Mouse (Mus musculus) embryo, embryonic 9.5 days (tissue): ENCODE data around the gene Bag3.
"Not testable (repeated sequence)": the region's sequence is repeated elsewhere in the genome, so short reads cannot be mapped to it uniquely, and the experiment has no call there.

Experiments used
- DNase-seq: peaks from one replicate; pipeline ENCODE4 v3.0.0-alpha.2; 2017; ENCODE audit errors: extremely low spot score

Bag3 gene

DNA sequence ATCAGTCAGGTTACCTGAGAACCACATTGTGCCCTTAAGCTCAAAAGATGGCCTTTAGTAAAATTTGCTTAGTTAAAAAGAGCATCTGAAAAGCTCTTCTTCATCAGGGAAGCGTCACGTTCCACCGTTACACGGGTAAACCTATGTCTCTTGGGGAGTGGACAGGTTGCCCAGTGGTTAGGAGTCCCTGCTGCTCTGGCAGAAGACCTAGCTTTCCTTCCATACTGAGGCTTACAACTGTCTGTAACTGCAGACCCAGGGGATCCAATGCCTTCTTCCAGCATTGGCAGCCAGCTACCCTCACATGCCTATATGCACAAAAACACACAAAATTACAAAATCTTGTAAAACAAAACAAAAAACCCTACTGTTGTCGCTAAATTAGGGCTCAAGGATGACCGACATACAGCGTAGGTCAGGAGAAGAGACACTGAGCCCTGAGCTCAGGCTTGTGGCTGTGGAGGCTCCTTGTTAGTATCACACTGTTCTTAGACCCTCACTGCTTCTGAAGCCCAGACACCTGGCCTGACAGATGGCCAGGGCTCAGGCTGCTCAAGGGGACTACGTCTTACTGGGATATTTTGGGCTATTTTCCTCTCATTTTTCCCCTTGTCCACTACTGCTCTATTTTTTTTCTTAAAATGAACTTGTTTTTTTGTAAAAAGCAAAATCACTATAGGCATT lies 44.3 kb downstream of the Bag3 start:
- DNase-seq = no peak

DNA sequence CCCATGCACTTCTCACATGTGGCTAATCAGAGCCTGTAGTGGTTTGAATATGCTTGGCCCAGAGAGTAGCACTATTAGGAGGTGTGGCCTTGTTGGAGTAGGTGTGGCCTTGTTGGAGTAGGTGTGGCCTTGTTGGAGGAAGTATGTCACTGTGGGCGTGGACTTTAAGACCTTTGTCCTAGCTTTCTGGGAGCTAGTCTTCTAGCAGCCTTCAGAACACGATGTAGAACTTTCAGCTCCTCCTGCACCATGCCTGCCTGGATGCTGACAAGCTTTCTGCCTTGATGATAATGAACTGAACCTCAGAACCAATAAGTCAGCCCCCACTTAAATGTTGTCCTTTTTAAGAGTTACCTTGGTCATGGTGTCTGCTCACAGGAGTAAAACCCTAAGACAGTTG lies 46.0 kb downstream of the Bag3 start:
- not testable (repeated sequence) for DNase-seq

DNA sequence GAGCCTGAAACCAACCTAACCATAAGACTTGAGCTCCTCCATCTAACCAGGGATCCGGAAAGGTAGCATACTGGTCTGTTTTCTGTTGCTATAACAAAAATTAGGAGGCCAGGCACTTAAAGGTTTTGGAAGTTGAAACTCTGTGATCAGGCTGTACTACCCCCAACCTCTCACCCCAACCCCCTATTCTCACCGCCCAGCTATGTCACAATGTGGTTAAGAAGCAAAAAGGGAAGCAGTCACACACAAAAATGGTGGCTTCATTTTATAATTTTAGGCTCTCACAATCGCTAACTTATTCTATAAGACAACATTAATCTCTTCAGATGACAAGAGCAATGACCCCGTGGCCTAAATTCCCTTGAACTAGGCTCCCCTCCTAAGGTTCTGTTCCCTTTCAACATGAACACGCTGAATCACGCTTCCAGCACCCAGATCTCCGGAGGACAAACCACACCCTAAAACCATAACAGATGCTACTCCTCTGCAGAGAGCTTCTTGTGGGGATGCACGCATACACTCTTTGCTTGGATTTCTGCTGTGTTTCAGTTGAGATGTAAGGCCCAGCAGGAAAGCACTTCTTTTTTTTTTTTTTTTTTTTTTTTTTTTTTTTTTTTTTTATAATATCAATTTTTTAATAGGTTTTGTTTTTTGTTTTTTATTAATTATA lies 46.7 kb downstream of the Bag3 start:
- DNase-seq = no peak

DNA sequence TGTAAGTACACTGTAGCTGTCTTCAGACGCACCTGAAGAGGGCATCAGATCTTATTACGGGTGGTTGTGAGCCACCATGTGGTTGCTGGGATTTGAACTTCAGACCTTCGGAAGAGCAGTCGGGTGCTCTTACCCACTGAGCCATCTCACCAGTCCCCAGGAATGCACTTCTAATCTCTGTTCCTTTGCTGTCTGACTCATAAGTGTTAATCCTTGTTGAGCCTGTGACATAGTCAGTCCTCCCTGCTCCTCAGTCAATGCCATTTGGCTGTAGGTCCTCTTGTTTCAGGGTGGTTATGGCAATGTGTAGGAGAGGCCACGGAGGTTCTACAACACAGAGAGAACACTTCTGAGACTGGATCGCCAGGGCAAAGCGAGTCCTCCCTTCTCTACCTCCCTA lies 47.2 kb downstream of the Bag3 start:
- DNase-seq = not testable (repeated sequence)

DNA sequence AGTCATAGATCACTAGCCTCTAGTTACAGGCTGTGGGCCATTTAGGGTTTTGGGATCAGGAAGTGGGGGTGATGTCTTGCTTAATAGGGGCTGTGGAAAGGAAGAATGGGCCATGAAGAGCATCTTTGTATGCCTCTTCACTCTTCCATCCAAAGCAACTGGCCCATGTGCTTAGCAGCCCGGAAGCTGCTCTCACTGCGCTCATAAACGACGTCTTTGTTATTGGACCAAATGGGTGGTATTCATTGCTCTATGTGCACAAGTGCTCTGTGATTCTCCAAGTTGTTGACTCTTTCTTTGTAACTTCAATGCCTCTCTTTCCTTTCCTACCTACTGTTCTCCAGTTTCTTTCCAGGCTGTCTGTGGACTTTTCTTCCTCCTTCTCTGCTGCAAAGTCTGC lies 48.6 kb downstream of the Bag3 start:
- no peak for DNase-seq

DNA sequence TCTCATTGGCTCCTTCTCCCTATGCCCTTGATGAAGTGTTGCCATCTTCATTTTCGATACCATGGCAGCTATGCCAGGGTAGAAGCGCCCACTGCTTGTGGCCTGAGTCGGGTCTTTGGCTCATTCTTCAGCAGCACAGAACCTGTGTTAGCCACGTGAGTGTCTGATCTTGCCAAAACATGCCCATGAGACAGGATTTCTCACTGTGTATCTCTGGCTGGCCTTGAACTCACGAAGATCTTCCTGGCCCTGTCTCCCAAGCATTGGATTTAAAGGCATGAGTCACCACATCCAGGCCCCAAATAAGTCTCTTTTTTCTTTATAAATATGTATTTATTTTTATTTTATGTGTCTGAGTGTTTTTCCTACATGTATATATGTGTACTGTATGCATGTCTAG lies 51.8 kb downstream of the Bag3 start:
- no peak for DNase-seq

DNA sequence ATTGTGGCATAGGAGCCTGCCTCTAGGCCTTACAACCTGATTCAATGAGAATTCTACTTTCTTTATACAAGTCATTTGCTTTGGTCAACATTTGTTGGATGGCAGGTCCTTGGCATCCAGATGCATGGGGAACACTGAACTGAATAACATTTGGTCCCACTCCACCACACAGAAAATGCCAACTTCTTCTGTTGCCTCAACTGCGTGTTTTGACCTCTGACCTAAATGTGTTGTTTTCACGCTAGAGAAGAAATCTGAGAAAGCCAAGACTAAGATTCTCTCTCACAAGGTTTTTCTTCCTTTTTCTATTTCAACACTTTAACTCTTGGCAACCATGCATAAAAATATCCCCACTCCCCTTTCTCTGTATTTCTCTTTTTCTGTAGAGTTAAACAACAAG lies 52.4 kb downstream of the Bag3 start:
- DNase-seq = no peak

DNA sequence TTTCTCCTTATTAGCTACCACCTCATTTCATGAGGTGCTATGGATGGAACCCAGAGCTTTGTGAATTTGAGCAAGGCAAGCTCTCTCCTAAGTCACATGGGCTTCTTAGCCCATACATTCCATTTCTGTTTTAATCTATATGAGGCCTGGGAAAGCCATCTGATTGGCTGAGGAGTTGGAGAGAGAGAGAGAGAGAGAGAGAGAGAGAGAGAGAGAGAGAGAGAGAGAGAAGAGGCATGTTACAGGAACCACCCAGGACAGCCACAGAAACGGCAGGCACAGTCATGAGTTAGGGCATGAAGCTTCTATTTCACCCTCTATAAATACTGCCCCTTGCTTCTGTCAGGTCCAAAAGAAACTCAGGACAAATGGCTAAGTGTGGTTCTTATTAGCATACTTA lies 54.2 kb downstream of the Bag3 start:
- DNase-seq = no peak

DNA sequence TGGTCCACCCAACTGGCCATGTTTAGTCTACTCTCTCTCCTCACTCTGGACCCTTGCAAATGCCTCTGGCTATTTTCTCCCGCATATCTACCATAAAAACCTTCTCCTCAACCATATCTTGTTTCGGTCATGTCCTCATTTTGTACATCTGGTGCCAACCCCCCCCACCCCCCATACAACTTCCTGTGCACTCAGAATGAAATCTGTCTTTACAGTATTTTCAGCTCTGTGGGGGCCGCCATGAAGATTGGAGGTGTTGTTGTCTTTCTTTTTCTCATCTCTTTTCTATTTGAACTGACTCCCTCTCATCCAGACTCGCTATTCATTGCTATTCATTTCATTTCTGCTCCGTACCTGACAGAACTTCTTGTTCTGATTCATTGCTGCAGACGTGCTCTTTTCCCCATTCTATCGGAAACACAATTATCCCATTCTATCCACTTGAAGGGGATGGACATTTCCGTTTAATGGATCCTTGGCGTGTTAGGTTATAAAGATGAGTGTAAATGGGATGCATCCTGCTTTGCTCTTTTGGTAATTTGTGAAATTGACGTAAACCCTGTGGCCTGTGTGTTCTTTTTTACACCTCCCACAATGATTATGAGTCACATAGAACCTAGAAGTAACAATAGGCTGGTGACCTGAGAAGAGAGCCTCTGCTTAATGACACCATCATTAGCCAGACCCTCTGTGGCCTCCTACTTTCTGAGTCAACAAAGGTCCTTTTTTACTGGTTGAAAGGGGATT lies 55.0 kb downstream of the Bag3 start:
- no peak for DNase-seq

DNA sequence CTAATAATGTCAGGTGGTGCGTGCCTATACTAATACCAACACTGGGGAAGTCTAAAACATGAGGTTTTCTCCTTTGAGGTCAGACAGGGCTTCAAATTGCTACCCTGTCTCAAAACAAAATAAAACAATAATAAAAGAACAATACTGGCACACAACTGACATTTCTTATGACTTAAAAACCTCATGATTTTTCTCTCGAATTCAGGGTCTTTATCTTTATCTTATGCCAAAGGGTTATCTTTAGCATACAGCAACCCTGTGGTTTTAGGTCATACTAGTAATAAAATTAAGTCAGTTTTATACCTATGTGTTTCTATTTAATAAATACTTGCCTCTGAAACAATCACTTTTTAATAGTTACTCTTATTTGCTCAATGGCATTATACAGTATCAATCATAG lies 56.0 kb downstream of the Bag3 start:
- DNase-seq = no peak

DNA sequence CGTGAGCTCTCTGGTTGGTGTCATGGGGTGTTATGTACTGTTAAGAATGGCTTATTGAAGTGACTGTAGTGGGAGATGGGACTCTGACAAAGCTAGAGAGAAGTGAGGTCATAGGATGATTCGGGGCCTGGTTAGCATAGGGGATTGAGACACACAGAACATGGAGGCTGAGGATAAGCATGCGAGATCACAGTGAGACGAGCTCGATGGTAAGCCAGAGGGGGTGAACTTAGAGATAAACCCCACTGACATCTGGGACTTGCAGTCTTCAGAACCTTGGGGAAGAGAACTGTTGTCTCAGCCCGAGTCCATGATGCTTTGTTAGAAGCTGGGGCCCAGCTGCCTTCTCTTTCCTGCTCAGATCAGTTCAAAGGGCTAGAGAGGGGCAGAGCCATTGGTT lies 56.9 kb downstream of the Bag3 start:
- no peak for DNase-seq

DNA sequence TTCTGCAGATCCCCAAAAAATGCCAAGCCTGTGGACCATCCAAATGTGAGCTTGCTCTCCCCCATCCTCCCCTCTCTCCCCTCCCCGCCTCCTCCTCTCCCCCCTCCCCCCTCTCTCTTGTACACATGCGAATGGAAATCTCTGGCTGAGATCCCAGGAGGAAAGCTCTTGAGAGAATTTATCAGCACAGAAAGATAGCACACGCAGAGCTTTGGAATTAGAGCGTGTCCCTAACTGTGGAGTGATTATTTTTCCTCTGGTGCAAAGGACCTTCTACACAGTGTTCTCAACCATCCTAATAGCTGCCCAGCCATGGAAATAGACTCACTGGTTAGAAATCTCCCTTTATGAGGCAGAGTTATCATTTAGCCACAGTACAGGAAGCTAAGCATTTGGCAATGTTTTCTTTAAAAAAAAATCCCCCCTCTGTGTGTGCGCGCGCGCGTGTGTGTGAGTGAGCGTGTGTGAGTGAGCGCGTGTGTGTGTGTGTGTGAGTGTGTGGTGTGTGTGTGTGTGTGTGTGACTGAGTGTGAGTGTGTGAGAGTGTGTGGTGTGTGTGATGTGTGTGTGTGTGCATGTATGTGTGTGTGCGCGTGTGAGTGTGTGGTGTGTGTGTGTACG lies 58.6 kb downstream of the Bag3 start:
- no peak for DNase-seq

DNA sequence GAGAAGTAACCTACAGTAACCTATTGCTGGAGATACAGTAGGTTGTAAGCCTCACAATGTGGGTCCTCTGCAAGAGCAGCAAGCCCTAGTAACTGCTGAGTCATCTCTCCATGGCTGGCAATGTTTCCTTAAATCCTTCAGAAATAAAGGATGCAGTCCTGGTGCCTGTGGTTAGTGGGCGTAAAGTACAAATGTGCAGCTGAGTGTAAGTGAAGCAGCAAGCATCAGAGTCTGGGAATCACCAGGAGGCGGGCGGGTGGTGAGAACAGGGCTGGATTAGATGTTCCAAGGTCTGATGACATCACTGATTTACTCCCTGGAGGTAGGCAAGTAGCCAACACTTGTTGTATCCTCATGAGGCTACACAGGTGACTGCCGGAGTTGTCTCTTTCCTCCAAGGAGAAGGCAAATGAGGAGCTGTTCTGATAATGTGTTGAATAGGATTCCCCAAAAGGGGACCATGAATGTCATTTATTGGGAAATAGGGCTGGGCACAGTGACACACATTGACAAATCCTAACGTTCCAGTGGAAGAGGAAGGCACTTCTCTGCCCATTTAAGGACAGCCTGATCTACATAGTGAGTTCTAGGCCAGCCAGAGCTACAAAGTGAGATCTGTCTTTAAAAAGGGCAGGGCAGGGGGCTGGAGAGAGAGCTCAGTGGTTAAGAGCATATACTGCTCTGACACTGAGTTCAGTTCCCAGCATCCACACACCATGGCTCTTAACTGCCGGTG lies 60.0 kb downstream of the Bag3 start:
- no peak for DNase-seq

DNA sequence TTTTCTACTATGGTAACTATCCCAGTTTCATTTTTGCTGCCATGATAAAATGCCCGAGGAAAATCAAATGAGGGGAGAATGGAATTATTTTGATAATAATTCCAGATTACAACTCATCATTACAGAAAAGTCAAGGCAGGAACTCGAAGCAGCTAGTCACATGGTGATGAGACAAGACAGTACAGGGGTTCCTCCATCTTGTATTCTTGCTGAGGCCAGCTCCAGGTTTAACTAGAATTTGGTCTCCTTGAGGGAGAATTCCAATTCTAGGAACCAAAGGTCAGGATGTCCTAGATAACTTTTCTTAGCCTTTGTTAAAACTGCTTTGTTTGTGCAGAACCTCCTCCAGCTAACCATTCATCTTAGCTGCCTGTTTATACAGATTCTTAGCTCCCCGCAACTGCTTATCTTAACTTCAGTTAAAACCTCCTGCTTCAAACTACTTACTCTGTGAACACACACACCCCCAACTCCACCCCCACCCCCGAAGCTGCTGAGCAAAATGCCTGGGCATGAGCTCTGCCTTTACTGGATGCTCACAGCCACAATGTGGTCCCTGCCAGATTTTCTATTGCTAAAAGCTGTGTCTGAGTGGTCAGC lies 64.0 kb downstream of the Bag3 start:
- no peak for DNase-seq

DNA sequence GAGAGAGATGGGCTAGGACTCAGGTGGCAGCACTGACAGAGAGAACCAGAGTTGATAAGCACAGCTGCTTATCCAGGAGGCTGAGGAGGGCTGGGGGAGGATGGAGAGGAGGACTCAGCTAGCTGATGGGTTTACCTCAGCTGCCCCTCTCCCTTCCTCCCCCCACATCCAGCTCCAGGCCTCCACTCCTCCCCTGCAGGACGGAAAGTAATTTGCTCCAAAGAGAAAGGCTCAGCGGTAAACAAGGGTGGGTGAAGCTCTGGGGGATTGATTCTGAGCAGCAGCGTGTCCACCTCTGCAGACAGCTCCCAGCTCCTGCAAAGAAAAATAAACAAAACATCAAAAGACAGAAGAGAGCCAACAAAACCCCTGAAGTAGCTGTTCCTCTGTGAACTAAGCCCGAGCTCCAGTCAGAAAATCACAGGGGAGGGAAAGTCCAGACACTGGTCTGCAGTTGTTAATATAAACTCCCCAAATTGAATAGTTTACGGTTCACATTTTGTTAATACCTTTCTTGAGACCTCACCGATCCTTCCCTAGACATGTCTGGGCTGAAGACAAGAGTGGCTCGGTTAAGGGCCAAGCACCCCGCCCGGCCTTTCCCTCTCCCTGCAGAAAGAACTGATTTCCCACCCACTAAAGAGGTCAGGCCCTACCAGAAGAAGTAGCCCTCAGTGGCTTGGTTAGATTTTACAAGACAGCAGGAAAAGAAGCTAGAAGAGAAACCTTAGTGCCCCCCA lies 68.1 kb downstream of the Bag3 start:
- peak; percentile 67 for DNase-seq

DNA sequence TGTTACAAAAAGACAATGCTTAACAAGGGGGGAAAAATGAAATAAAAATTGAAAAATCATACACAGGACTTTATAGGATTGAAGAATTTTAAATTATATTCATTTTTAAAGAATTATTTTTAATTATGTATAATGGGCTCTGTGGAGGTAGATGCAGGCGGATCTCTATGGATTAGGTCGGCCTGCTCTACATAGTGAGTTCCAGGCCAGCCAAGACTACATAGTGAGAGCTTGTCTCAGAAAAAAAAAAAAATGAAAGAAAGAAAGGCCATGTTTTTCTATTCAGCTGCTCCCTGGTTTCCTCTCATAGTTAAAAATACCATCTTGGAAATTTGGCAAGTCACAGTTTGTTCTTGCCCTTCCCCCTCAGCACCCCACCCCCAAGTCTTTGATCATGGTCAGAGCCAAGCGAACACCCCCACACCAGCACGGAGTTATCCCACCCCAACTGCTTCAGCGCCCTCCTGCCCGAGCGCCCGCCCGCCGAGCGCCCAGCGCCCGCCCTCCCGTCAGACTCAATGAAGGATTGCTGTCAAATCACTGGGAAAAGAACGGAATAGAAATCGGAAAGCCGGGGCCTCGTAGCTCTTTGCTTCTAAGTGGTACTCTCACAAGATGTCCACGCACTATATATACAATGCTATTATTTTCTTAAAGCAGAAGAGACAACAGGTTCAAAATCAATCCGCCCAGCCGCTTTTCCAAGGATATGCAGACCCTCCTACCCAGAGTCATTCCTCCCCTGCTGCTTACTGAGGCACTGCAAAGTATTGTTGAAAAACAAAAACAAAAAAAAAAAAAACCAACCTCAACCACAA lies 68.9 kb downstream of the Bag3 start:
- DNase-seq = peak; percentile 65

DNA sequence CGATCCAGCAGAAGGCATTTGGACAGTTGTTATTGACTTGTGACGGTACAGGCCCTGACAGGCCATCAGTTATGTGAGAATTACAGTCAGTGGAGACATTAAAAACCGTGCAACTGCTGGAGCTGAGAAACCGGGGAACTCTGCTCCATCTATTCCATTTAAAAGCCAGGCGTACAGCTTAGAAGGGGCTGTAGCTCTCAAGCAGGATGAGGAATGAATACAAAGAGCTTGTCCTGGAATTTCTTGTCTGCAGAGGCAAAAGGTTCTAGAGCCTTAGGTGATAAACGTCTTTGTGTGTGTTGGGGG lies 69.5 kb downstream of the Bag3 start:
- DNase-seq = no peak

DNA sequence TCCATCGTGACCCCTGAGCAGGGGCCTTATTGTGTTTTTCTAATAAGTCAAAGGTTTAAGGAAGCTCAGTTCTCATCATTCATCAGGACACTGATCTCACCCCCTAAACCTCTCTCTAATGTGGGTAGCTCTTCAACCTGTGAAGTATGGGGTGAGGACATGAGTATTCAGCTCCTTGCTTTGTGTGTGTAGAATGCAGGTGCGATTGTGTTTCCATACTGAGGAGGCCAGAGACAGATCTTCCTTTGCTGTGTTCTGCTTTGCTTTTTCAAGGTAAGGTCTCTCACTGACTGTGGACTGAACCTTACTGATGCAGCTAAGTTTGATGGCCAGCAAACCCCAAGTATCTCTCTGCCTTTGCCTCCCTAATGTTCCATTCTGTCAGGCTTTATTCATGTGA lies 72.9 kb downstream of the Bag3 start:
- DNase-seq = no peak
